Mouse (Mus musculus): ENCODE measurements around the gene Snx21.

DNA sequence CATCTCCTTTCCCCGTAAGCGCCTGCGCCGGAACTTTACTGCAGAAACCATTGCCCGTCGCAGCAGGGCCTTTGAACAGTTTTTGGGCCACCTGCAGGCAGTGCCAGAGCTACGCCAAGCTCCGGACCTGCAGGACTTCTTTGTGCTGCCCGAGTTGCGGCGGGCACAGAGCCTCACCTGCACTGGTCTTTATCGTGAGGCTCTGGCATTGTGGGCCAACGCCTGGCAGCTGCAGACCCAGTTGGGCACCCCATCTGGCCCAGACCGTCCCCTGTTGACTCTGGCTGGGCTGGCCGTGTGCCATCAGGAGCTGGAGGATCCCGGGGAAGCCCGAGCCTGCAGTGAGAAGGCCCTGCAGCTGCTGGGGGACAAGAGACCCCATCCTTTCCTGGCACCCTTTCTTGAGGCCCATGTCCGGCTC lies 6.2 kb downstream of the Snx21 start:
- TF ChIP-seq CTCF (IDR thresholded peaks at IDR 0.05; ENCODE audit: low read depth) (no peak), EP300 (optimal IDR thresholded peaks at IDR 0.05) (no peak)
